Mouse (Mus musculus) megakaryocyte progenitor cell, adult 5-6 weeks (primary cell): ENCODE data around the gene Gm5622. TPM values are rescaled to one million over a fixed set of nuclear protein-coding genes. Genes with fewer than 3 reads are reported as not detected.
"Not testable (repeated sequence)": the region's sequence is repeated elsewhere in the genome, so short reads cannot be mapped to it uniquely, and the experiment has no call there.

ENCODE experiments used
- ATAC-seq: replicated peaks from 2 replicates; pipeline ENCODE4 v1.8.0; 2016; ENCODE audit warnings: mild to moderate bottlenecking, moderate TSS enrichment, inconsistent platforms; ENCODE audit not compliant: poor library complexity
- total RNA-seq, 2 experiments: library from RNA; stranded (forward) in 1 of 2; stranded (reverse) in 1 of 2; fragments of 157-497, 149-512 nt in 1 of 2; fragments of 200-1000 nt in 1 of 2; gene quantifications; 2 replicates each; pipeline versions ENCODE4 v1.2.3 to v1.2.4; 2015 to 2017

Gm5622 gene
- total RNA-seq (2015) (not detected in 2 replicates), total RNA-seq (2017) (not detected in 2 replicates)

- no peak for ATAC-seq
Observed at GRCm38 (mm10) chr14:51552490-51552889, at the start of gene Gm5622. TSS of gene Gm5622 (plus strand) at chr14:51552790.

- no peak for ATAC-seq
Observed at GRCm38 (mm10) chr14:51507416-51507815, 45.2 kb upstream of the Gm5622 start.

GRCm38 (mm10) chr14:51573963-51574362 is 21.4 kb downstream of the Gm5622 start, which contains the start of gene Gm17175:
TSS of gene Gm17175 (minus strand) at chr14:51574063.
- not testable (repeated sequence) for ATAC-seq

- ATAC-seq = not testable (repeated sequence)
Observed at GRCm38 (mm10) chr14:51592039-51592438, 39.4 kb downstream of the Gm5622 start, which contains the start of gene Gm17174. TSS of gene Gm17174 (minus strand) at chr14:51592139.

- ATAC-seq = no peak
Observed at GRCm38 (mm10) chr14:51611210-51611609, 58.6 kb downstream of the Gm5622 start, which contains the start of gene Gm17078. TSS of gene Gm17078 (minus strand) at chr14:51611310.

GRCm38 (mm10) chr14:51632426-51632825 is 79.8 kb downstream of the Gm5622 start:
- not testable (repeated sequence) for ATAC-seq

GRCm38 (mm10) chr14:51635566-51635965 is 83.0 kb downstream of the Gm5622 start, which contains the start of gene Gm4181:
TSS of gene Gm4181 (minus strand) at chr14:51635666.
- ATAC-seq = not testable (repeated sequence)

GRCm38 (mm10) chr14:51677269-51677668 is 124.7 kb downstream of the Gm5622 start:
- no peak for ATAC-seq

- not testable (repeated sequence) for ATAC-seq
Observed at GRCm38 (mm10) chr14:51695368-51695767, 142.8 kb downstream of the Gm5622 start, which contains the start of gene Gm17079. TSS of gene Gm17079 (minus strand) at chr14:51695468.

Other genes starting within 250 kb of the Gm5622 start
- gene Gm7247, start 191.0 kb upstream of the Gm5622 start, total RNA-seq (2015) = not detected in 2 replicates
- not detected in 2 replicates for gene Gm7247, start 191.0 kb upstream of the Gm5622 start, total RNA-seq (2017)
- not detected in 2 replicates for gene Vmn2r88, start 142.0 kb upstream of the Gm5622 start, total RNA-seq (2015)
- gene Vmn2r88, start 142.0 kb upstream of the Gm5622 start, total RNA-seq (2017) = not detected in 2 replicates
- not detected in 2 replicates for gene Vmn2r89, start 100.9 kb upstream of the Gm5622 start, total RNA-seq (2015)
- gene Vmn2r89, start 100.9 kb upstream of the Gm5622 start, total RNA-seq (2017) = not detected in 2 replicates
- gene Gm17175, start 21.3 kb downstream of the Gm5622 start, total RNA-seq (2015) = not detected in 2 replicates
- gene Gm17175, start 21.3 kb downstream of the Gm5622 start, total RNA-seq (2017) = not detected in 2 replicates
- not detected in 2 replicates for gene Gm17174, start 39.3 kb downstream of the Gm5622 start, total RNA-seq (2015)
- not detected in 2 replicates for gene Gm17174, start 39.3 kb downstream of the Gm5622 start, total RNA-seq (2017)
- not detected in 2 replicates for gene Gm17078, start 58.5 kb downstream of the Gm5622 start, total RNA-seq (2015)
- gene Gm17078, start 58.5 kb downstream of the Gm5622 start, total RNA-seq (2017) = not detected in 2 replicates
- gene Gm4181, start 82.9 kb downstream of the Gm5622 start, total RNA-seq (2015) = not detected in 2 replicates
- not detected in 2 replicates for gene Gm4181, start 82.9 kb downstream of the Gm5622 start, total RNA-seq (2017)
- gene Gm17079, start 142.7 kb downstream of the Gm5622 start, total RNA-seq (2015) = not detected in 2 replicates
- gene Gm17079, start 142.7 kb downstream of the Gm5622 start, total RNA-seq (2017) = not detected in 2 replicates
- not detected in 2 replicates for gene Gm5800, start 164.4 kb downstream of the Gm5622 start, total RNA-seq (2015)
- not detected in 2 replicates for gene Gm5800, start 164.4 kb downstream of the Gm5622 start, total RNA-seq (2017)
- gene Ang4, start 220.8 kb downstream of the Gm5622 start, total RNA-seq (2015) = not detected in 2 replicates
- gene Ang4, start 220.8 kb downstream of the Gm5622 start, total RNA-seq (2017) = not detected in 2 replicates
- gene AY358078, start 247.3 kb downstream of the Gm5622 start, total RNA-seq (2015) = not detected in 2 replicates
- gene AY358078, start 247.3 kb downstream of the Gm5622 start, total RNA-seq (2017) = not detected in 2 replicates